Mouse (Mus musculus) left cerebral cortex, postnatal 4 days (tissue): Measurements from ENCODE around the gene Pmpcb. TPM values are rescaled to one million over a fixed set of nuclear protein-coding genes. Genes with fewer than 3 reads are reported as not detected.

ENCODE experiments used
- DNase-seq: peaks from one replicate; pipeline ENCODE4 v3.0.0-alpha.2; 2022
- intact Hi-C: fragments of 180-260 bp; cut with DNase I; formaldehyde crosslinking; loops from one replicate; pipeline ENCODE4 v1.15.1; 2025
- total RNA-seq, 2 experiments: library from RNA; stranded (reverse); gene quantifications; 2 replicates each; pipeline ENCODE4 v1.2.3; 2021

Pmpcb gene
- total RNA-seq, 2 experiments from 2014 or later, result 66.9 to 73.3 TPM

GRCm38 (mm10) chr5:21787186-21788105 lies 50.5 kb downstream of the Pmpcb start:
- DNase-seq, result no peak
- intact Hi-C loops, result no loop called here

GRCm38 (mm10) chr5:21789061-21789460 lies 52.1 kb downstream of the Pmpcb start:
- intact Hi-C loops, result no loop called here
- DNase-seq, result no peak

- intact Hi-C loops, result no loop called here
- no peak for DNase-seq
Measured at GRCm38 (mm10) chr5:21792166-21792565, 55.2 kb downstream of the Pmpcb start.

GRCm38 (mm10) chr5:21802907-21803306 lies 66.0 kb downstream of the Pmpcb start:
- intact Hi-C loops, result no loop called here
- DNase-seq, result no peak

- no peak for DNase-seq
- intact Hi-C loops, result no loop called here
Measured at GRCm38 (mm10) chr5:21803691-21804188, 66.8 kb downstream of the Pmpcb start.

- no peak for DNase-seq
- intact Hi-C loops, result no loop called here
Measured at GRCm38 (mm10) chr5:21804837-21805236, 67.9 kb downstream of the Pmpcb start.

Other genes with a start within 250 kb of the Pmpcb start
- 1 to 10 TPM; 2.0 to 2.2 TPM for gene Lrrc17, start 193.6 kb upstream of the Pmpcb start, total RNA-seq
- gene Fbxl13, start 91.5 kb upstream of the Pmpcb start, total RNA-seq, result under 1 TPM; 0.26 to 0.36 TPM
- 10 to 100 TPM; 48.4 to 58.1 TPM for gene Armc10, start 91.3 kb upstream of the Pmpcb start, total RNA-seq
- 1 to 10 TPM; 2.3 to 2.8 TPM for gene Napepld, start 35.7 kb upstream of the Pmpcb start, total RNA-seq
- 10 to 100 TPM; 45.8 to 51.6 TPM for gene Dnajc2, start 48.1 kb downstream of the Pmpcb start, total RNA-seq
- gene Psmc2, start 48.1 kb downstream of the Pmpcb start, total RNA-seq, result 100 to 1,000 TPM; 110 to 115 TPM
- gene Slc26a5, start 128.5 kb downstream of the Pmpcb start, total RNA-seq, result under 1 TPM; 0.28 to 0.56 TPM